Mouse (Mus musculus) layer of hippocampus, adult 18-20 months (tissue): ENCODE measurements at regions not wholly inside any gene's neighbourhood (a gene's known extent, or its start where the extent isn't known, plus 50 kb on each side); places are given as distances from the start of the nearest gene placed in this dataset.

Experiments
- DNase-seq, 2 experiments: peaks; one replicate each; pipeline ENCODE4 v3.0.0; 2022; ENCODE audit warnings: low spot score in 2 of 2

GRCm38 (mm10) chr17:77016871-77017270 is 1183.2 kb upstream of the Crim1 start:
- DNase-seq = peak in 1 of 2 experiments; percentile 1

- DNase-seq = no peak
Observed at GRCm38 (mm10) chr17:77029108-77029691, 1170.8 kb upstream of the Crim1 start.

GRCm38 (mm10) chr17:77034285-77034684 is 1165.8 kb upstream of the Crim1 start:
- DNase-seq = no peak
